Mouse (Mus musculus) embryo, embryonic 10.5 days (tissue): ENCODE data around the gene Cideb.

Experiments used
- DNase-seq: peaks from one replicate; pipeline ENCODE4 v3.0.0-alpha.2; 2015; ENCODE audit warnings: low spot score

Gene Cideb

GRCm38 (mm10) chr14:55763166-55763565 lies 4.9 kb upstream of the Cideb start:
- DNase-seq = no peak

- DNase-seq = peak; percentile 77
Observed at GRCm38 (mm10) chr14:55762001-55762821, 4.0 kb upstream of the Cideb start.

DNA sequence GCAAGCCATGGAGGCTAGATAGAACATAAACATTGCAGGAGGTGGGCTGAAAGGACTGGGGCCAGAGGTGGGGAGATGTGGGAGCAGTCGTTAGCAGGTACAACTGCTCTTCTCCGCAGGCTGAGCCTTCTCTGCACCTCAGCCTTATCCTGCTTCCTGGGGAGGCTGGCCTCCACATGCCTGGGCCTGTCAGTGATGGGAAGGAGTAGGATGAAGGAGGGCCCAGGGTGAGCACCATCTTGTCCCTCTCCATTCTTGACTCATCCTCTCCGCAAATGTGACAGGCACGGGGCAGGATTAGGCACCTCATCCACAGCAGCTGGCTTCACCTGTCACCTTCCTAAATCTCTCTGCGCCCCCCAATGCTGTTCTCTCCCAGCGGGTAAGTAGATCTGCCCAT lies 2.9 kb upstream of the Cideb start, which contains the start of gene Ltb4r2:
TSS of gene Ltb4r2 (plus strand) at position 266 of the 400 bp plus-strand sequence.
- DNase-seq = no peak

GRCm38 (mm10) chr14:55760156-55760555 lies 1.9 kb upstream of the Cideb start:
- peak; percentile 91 for DNase-seq

GRCm38 (mm10) chr14:55757566-55757965 lies 692 bp downstream of the Cideb start:
- DNase-seq = no peak

- no peak for DNase-seq
Observed at GRCm38 (mm10) chr14:55747051-55747847, 11.0 kb downstream of the Cideb start.

DNA sequence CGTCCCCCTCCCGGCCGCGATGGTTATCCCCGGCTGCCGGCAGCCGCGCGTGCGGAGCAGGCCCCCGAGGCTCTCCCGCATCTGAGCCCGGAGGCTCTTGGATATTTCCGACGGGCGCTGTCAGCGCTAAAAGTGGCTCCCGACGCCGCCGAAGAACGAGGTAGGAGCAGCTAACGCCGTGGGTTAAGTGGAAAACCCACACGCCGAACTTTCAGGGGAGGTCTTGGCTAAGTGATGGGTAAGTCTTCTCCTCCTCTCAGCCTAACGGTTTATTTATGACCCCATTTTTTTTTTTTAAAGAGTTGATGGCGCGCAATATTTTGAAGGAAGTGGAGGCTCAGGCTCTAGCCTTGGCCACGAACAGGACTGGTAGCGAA lies 12.4 kb downstream of the Cideb start:
- DNase-seq = no peak

DNA sequence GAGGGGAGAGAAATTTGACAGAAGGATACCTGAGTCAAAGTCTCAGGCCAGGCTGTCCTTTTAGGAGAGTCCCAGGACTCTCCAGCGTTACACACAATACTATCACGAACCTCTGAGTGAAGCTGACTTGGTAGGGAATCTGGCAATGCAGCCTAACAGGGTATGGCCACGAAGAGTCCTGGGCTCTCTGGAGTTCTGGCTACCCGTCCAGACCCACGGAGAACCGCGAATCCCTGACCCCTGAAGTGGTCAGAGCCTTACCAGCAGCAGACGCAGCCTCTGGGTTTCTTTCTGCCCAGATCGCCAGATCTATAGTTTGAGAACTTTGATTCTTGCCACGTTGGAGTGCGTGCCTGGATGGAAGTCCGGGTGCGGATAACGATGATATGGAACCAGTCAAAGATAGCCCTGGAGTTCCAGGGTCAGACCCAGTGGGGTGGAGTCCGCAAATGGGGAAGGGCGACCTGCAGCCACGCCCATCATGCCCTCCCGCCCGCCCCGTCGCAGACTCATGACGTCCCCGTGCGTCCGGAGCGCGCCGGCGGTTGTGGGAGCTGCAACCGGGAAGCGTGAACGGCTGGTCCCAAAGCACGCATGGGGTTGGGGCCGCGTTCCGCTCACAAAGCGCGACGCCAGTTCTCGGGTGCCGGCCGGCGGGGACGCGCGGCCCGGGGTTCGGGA lies 12.9 kb downstream of the Cideb start, which contains the start of the genes Dhrs1 and Nop9:
TSS of gene Dhrs1 (minus strand) at position 511 of the 681 bp plus-strand sequence.
TSS of gene Nop9 (plus strand) at position 514 of the 681 bp plus-strand sequence.
- DNase-seq = peak; percentile 88

- peak; percentile 92 for DNase-seq
Observed at GRCm38 (mm10) chr14:55743711-55744110, 14.5 kb downstream of the Cideb start.

DNA sequence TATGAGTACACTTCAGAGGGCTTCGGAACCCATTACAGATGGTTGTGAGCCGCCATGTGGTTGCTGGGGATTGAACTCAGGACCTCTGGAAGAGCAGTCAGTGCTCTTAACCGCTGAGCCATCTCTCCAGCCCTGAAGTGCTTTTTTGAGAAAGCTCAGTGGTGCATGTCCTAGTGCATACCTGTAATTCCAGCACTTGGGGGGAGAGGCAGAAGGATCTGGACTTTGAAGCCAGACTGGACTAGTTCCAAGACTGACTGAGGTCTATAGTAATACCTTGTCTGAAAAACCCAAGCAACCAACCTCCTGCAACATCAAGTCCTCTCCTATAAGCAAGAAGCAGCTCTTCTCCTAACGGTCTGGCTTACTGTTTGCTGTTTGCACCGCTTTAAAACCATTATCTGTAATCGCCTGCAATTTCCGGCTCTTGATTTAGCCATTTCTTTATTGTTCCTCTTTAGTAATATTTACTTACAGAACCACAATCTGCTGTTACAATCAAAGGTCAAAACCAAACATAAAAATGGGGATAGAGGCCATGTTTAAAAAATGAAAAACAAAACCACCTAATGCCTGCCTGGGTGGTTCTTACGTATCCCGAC lies 21.1 kb downstream of the Cideb start:
- no peak for DNase-seq

DNA sequence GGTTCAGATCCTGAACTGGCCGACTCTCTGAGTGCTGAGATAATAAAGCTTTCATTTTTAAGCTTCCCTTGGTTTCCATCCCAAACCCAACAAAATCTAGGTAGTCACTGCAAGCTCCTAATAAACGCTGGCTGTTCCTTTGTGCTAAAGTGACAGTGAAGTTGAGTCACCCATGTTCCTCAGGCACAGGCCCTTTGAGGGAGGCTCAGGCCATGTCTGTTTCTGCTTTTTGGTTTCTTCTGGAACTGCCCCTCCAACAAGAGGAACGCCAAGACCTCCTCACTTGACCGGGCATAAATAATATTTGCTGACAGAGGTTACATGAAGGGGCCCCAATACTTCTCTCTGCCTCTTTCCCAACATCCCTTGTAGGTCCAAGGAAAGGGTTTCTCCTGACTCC lies 22.5 kb downstream of the Cideb start:
- no peak for DNase-seq

GRCm38 (mm10) chr14:55735334-55735733 lies 22.9 kb downstream of the Cideb start:
- no peak for DNase-seq

DNA sequence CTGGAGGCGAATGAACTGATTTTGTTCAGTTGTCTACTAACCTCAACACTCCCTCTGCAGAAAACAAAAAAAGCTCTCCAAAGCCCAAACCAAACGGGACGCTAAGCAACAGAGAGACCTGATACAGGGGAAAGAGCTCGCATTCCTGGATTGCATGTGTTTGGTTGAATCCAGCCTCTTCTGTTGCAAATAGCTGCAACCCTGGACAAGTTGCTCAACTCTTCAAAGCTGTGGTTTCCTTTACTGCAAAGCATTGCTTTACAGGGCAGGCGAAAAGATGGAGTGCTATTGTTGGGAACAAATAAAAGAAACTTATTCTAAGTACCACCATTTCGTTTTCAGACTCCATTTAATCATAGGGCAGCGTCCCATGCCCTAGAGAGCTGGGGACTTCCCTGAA lies 23.4 kb downstream of the Cideb start:
- no peak for DNase-seq

DNA sequence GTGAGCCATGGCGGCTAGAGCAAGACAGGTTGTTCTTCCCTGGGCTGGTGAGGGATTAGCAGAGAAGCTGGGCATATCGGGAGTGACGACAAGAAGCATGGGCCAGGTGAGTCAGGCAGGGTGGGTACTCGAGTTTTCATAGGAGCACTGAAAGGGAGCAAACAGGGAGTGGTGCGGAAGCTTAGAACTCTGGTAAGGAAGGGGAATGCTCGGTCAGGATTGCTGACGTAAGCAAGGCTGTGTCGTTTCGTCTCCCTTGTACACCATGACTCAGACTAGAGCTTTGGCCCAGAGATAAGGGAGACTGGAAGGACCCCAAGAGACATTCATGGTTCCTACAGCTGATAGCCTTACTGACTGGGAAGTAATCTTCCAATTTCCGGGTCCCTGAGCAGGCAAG lies 24.4 kb downstream of the Cideb start:
- DNase-seq = no peak

GRCm38 (mm10) chr14:55730531-55731032 lies 27.7 kb downstream of the Cideb start:
- no peak for DNase-seq

GRCm38 (mm10) chr14:55730116-55730515 lies 28.1 kb downstream of the Cideb start:
- no peak for DNase-seq

DNA sequence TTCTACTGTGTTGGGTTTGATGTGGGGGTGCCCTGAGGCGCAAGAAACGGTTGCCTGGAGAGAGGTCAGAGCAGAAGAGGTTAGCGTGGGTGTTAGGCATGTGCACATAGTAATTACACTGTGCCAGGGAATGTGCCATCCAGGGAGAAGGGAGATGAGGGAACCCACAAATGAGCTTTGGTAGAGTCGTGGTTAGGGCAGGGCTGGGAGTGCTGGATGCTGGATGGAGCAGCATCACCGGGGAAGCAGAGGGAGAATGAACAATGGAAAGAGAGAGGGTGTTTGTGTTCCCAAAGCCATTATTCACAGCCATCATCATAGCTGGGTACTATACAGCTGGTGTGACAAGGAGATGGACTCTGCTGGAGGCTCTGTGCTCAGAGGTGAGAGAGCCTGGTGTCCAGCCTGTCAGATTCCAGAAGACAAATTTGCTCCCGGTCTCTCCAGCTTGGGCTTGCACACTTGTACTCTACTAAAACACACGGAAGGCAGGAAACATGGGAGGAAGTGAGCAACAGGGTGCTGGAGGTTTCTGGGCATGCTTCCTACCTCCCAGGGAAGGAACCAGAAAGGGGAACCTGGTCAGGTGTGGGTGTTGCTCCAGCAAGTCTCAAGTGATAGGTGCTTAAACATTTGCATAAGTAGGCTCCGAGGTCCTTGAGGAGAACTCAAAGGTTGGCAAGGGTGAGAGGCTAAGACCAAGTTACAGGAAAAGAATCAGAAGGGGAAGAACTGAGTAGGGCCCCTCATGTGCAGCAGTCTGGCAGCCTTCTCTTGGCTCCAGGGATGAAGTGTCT lies 30.2 kb downstream of the Cideb start:
- DNase-seq = no peak

GRCm38 (mm10) chr14:55726261-55726660 lies 32.0 kb downstream of the Cideb start:
- no peak for DNase-seq

DNA sequence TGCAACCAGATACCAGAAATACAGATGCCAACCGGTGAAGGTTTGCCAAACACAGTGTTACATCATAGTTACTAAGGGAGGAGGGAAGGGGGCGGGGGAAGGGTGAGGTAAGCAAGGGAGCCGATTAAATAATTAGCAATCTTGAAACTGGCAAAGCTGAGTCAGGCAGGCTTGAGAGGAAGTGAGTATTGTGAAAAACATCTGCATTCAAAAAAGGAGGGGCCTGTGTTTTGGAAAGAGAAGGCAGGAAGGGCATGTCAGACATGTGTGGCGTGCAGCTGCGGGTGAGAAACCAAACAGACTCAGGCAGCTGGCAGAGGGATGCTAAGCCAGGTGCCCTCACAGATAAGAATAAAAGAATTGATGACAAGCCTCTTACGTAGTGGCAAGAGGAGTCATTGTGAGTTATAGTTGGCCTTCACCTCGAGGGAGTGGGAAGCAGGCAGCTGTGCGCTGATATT lies 33.8 kb downstream of the Cideb start:
- DNase-seq = no peak

- no peak for DNase-seq
Observed at GRCm38 (mm10) chr14:55723433-55723832, 34.8 kb downstream of the Cideb start.

GRCm38 (mm10) chr14:55722438-55722945 lies 35.8 kb downstream of the Cideb start:
- DNase-seq = no peak
